In genomic region chrX:49480846-49481245, GRCm38 (mm10) we compare ENCODE assay signal across 9 mouse cellular contexts. TPM values are rescaled to one million over a fixed set of nuclear protein-coding genes. Genes with fewer than 3 reads are reported as not detected.
DNase-seq lines count a peak whose midpoint lies in the region; ATAC-seq and TF ChIP-seq lines count a peak whose summit lies in the region.
"Had no signal": no experiment of that assay in that cellular context is flagged by ENCODE, and none has a peak within 500 bp of the region (broad histone marks: within the 10 kb centered on the region; RNA-seq: fewer than 3 reads in every experiment).

No protein-coding gene starts in this region.

- no peak for DNase-seq in heart, postnatal 0 days (ENCODE audit: low spot score)
- no peak for DNase-seq in heart, postnatal 4 days
- no peak for DNase-seq in embryonic facial prominence, embryonic 14.5 days (ENCODE audit: low spot score)
- DNase-seq in limb, embryonic 11.5 days (ENCODE audit: low spot score), result peak; percentile 48
- DNase-seq in right cerebral cortex, adult 2 months (ENCODE audit: low spot score in 2 of 2), result no peak
- DNase-seq in cerebellum, postnatal 4 days (ENCODE audit: low spot score in 2 of 2), result no peak

- no peak overlapping the region for H3K27ac ChIP-seq in heart, postnatal 0 days (ENCODE audit: low read depth)
- no peak overlapping the region for H3K27ac ChIP-seq in embryonic facial prominence, embryonic 14.5 days (replicated peaks; ENCODE audit: low read depth, low read length)
- no peak overlapping the region for H3K27ac ChIP-seq in limb, embryonic 11.5 days (replicated peaks; ENCODE audit: low read depth, low read length)
- no peak overlapping the region for H3K27ac ChIP-seq in neural tube, embryonic 13.5 days (replicated peaks)

- peak overlapping the region; percentile 56 for H3K4me2 ChIP-seq in heart, postnatal 0 days (ENCODE audit: low read depth, low read length)
- peak overlapping the region; percentile 61 for H3K4me2 ChIP-seq in embryonic facial prominence, embryonic 14.5 days (ENCODE audit: low read depth, low read length)
- H3K4me2 ChIP-seq in limb, embryonic 11.5 days (ENCODE audit: low read depth, severe bottlenecking), result peak overlapping the region; percentile 45
- peak overlapping the region; percentile 61 for H3K4me2 ChIP-seq in neural tube, embryonic 13.5 days

- no peak for TF ChIP-seq CTCF in heart, postnatal 0 days (IDR thresholded peaks at IDR 0.05; ENCODE audit: low read depth)

- TF ChIP-seq EP300 in heart, postnatal 0 days (IDR thresholded peaks at IDR 0.05; ENCODE audit: low read depth), result no peak

- no peak for ATAC-seq in heart, postnatal 0 days (ENCODE audit: insufficient read depth, low read depth)
- no peak for ATAC-seq in embryonic facial prominence, embryonic 14.5 days (ENCODE audit: low read depth)
- ATAC-seq in limb, embryonic 11.5 days (ENCODE audit: insufficient number of reproducible peaks, low FRiP score, low TSS enrichment, low read depth), result no peak
- 0 out of 2 replicates have a peak, but pooled peaks have one; percentile 53 for ATAC-seq in neural tube, embryonic 13.5 days (ENCODE audit: low read depth)
- no peak for ATAC-seq in erythroblast, adult 5-6 weeks (replicated peaks; ENCODE audit: low FRiP score, poor library complexity, severe bottlenecking)
- ATAC-seq: inflammation-experienced regulatory T-cells, adult 6 months had no signal

- no peaks in the 10 kb centered on the region for H3K36me3 ChIP-seq in heart, postnatal 0 days (replicated peaks; ENCODE audit: control insufficient read depth, insufficient read depth, low read length)
- no peaks in the 10 kb centered on the region for H3K36me3 ChIP-seq in embryonic facial prominence, embryonic 14.5 days (ENCODE audit: control insufficient read depth, insufficient read depth, low read length)
- no peaks in the 10 kb centered on the region for H3K36me3 ChIP-seq in limb, embryonic 11.5 days (ENCODE audit: control insufficient read depth, insufficient read depth, low read length)
- H3K36me3 ChIP-seq in neural tube, embryonic 13.5 days, result no peaks in the 10 kb centered on the region

- 0 out of 2 replicates have a peak, but pooled peaks cover 2% of the 10 kb centered on the region for H3K27me3 ChIP-seq in heart, postnatal 0 days (ENCODE audit: control insufficient read depth, insufficient read depth, low read length)
- peaks cover 5% of the 10 kb centered on the region for H3K27me3 ChIP-seq in embryonic facial prominence, embryonic 14.5 days (replicated peaks; ENCODE audit: control insufficient read depth, insufficient read depth, low read length)
- H3K27me3 ChIP-seq in limb, embryonic 11.5 days (ENCODE audit: control insufficient read depth, insufficient read depth, low read length), result no peaks in the 10 kb centered on the region
- H3K27me3 ChIP-seq in neural tube, embryonic 13.5 days, result peaks cover 6% of the 10 kb centered on the region; the same call in 1 of the 2 replicates

- H3K9me3 ChIP-seq in heart, postnatal 0 days (replicated peaks; ENCODE audit: control insufficient read depth, low read length), result no peaks in the 10 kb centered on the region
- H3K9me3 ChIP-seq in embryonic facial prominence, embryonic 14.5 days (ENCODE audit: control insufficient read depth, low read length), result no peaks in the 10 kb centered on the region
- H3K9me3 ChIP-seq in limb, embryonic 11.5 days (ENCODE audit: control insufficient read depth, low read length), result no peaks in the 10 kb centered on the region
- no peaks in the 10 kb centered on the region for H3K9me3 ChIP-seq in neural tube, embryonic 13.5 days

- no peak overlapping the region for H3K9ac ChIP-seq in heart, postnatal 0 days (replicated peaks; ENCODE audit: low read depth, low read length)
- H3K9ac ChIP-seq in embryonic facial prominence, embryonic 14.5 days (ENCODE audit: low read depth, low read length), result no peak overlapping the region
- H3K9ac ChIP-seq in limb, embryonic 11.5 days (ENCODE audit: low read length), result no peak overlapping the region
- H3K9ac ChIP-seq in neural tube, embryonic 13.5 days, result peak overlapping the region; percentile 52

- H3K4me3 ChIP-seq in heart, postnatal 0 days (ENCODE audit: low read depth, low read length), result no peak overlapping the region
- peak overlapping the region; percentile 36 for H3K4me3 ChIP-seq in embryonic facial prominence, embryonic 14.5 days (ENCODE audit: low read depth, low read length)
- H3K4me3 ChIP-seq in limb, embryonic 11.5 days (ENCODE audit: low read depth, low read length), result peak overlapping the region; percentile 29
- H3K4me3 ChIP-seq in neural tube, embryonic 13.5 days, result peak overlapping the region; percentile 36

- no peaks in the 10 kb centered on the region for H3K4me1 ChIP-seq in heart, postnatal 0 days (ENCODE audit: control insufficient read depth, insufficient read depth)
- H3K4me1 ChIP-seq in embryonic facial prominence, embryonic 14.5 days (ENCODE audit: control insufficient read depth, insufficient read depth, low read length), result no peaks in the 10 kb centered on the region; the same call in 1 of the 2 replicates
- no peaks in the 10 kb centered on the region for H3K4me1 ChIP-seq in limb, embryonic 11.5 days (ENCODE audit: control insufficient read depth, insufficient read depth, low read length)
- H3K4me1 ChIP-seq in neural tube, embryonic 13.5 days (replicated peaks), result peaks cover 6% of the 10 kb centered on the region; the same call in 1 of the 2 replicates

- 17% methylated on average over 12 of the region's 12 CpGs for WGBS in heart, postnatal 0 days
- WGBS in embryonic facial prominence, embryonic 14.5 days, result 20% methylated on average over 12 of the region's 12 CpGs
- WGBS in limb, embryonic 11.5 days, result 18% methylated on average over 12 of the region's 12 CpGs
- 14% methylated on average over 12 of the region's 12 CpGs for WGBS in neural tube, embryonic 13.5 days

RNA-seq across cellular contexts. Expression of gene Arhgap36, which starts 17.1 kb away (rescaled TPM):
- total RNA-seq in heart, postnatal 0 days (2014; rRNA removed; ENCODE audit: low replicate concordance), result 0.66 and 2.0 TPM in 2 replicates
- polyA plus RNA-seq in heart, postnatal 0 days (2015; fragmentation: Nextera tagmentation; extraction: Ambion mirVana), result 1.9 and 2.5 TPM in 2 replicates
- 1 to 10 TPM; 1.8 to 3.5 TPM for total RNA-seq in heart, postnatal 4 days (2021)
- polyA plus RNA-seq in embryonic facial prominence, embryonic 14.5 days (2014; fragmentation: Nextera tagmentation; extraction: Ambion mirVana), result 66.1 and 107 TPM in 2 replicates
- polyA plus RNA-seq in limb, embryonic 11.5 days (2014; fragmentation: Nextera tagmentation; extraction: Ambion mirVana), result 0.67 and 1.3 TPM in 2 replicates
- 7.6 and 8.5 TPM in 2 replicates for polyA plus RNA-seq in neural tube, embryonic 13.5 days (2015; fragmentation: Nextera tagmentation; extraction: Ambion mirVana)
- not detected in 2 replicates for total RNA-seq in erythroblast, adult 5-6 weeks (2015; ENCODE audit: low replicate concordance)
- total RNA-seq in erythroblast, adult 5-6 weeks (2017; ENCODE audit: low replicate concordance), result not detected in 2 replicates
- polyA plus RNA-seq: inflammation-experienced regulatory T-cells, adult 6 months had no signal
